Mouse (Mus musculus): ENCODE data around the gene E130309D02Rik. TPM values are rescaled to one million over a fixed set of nuclear protein-coding genes. Genes with fewer than 3 reads are reported as not detected.

E130309D02Rik gene
- polyA plus RNA-seq, 1 experiment from 2014 or later, result 35.1 TPM

DNA sequence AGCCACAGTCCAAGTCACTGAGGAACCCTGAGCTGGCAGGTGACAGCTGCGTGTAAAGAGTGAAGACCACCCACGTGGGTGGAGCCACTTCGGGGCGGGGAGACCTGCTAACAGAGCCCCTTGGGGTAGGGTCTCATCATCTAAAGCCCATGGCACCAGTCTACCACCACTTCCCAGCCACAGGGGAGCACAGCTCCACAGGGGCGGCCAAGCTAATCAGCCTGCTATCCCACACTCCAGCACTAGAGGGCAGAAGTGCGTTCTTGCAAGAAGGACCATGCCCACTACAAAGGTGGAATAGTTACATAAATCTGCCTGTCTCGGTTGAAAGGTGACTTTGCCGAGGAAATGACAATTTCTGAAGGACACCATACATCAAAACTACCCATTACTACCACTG, 3.3 kb downstream of the E130309D02Rik start:
- CTCF ChIA-PET, result interaction anchor here (1.0 kb wide), 1 partner anchor 24 kb away, joined by 4 read pairs; no protein-coding TSS in a partner anchor
- DNase-seq (ENCODE audit: low read depth, low spot score), result no peak
- no peak for ATAC-seq
- no peak for TF ChIP-seq CTCF (IDR thresholded peaks at IDR 0.05)
- POLR2A ChIA-PET, result no interaction called here
- in situ Hi-C loops (cut with MboI; ENCODE audit: low pct_unique_long_range_greater_than_20kb), result no loop called here
- no peaks in the 10 kb centered on the region for H3K27me3 ChIP-seq

DNA sequence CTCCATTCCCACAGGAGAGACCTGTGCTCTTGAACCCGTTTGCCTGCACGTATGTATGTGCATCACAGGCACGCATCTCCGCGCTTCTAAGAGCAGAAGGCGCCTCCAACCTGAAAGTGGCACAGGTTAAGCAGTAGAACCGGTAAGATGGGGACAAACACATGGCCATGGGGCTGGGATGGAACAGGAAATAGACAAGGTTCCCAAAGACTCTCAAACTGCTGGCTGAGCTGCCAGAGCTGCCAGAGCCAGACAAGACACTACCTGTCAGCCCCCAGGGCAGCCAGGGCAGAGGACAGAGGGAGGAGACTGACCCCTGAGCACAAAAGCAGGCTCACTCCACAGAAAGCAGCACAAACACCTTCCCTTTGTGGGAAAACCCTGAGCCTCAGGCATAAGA, 5.2 kb downstream of the E130309D02Rik start:
- ChIA-PET POLR2A (interaction anchor here (1.5 kb wide), 1 partner anchor 36 kb away, joined by 3 read pairs; no protein-coding TSS in a partner anchor), CTCF (interaction anchor here (0.7 to 1.3 kb wide), 2 partner anchors 14 kb away, joined by 3 to 5 read pairs; no protein-coding TSS in a partner anchor)
- no peak for ATAC-seq

DNA sequence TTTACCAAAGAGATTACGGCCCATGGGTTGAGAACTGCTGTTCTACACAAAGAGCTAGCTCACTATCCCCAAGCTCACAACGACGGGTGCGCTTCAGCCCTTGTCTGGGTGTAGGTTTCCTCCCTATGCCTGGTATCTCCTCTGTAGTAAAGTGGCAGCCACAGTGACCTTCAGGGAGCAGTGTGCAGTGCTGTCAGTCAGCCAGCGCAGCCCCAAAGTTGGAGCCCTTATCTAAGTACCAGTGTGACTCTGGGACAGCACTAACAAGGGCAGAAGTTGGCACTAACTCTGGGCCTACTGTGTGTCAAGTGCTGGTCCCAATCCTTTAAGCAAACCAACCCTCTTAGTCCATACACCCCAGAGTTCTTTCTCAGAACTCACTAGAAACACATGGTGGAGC, 6.3 kb downstream of the E130309D02Rik start:
- TF ChIP-seq CTCF (IDR thresholded peaks at IDR 0.05), result no peak
- no peak for ATAC-seq
- DNase-seq (ENCODE audit: low read depth, low spot score), result no peak
- no peaks in the 10 kb centered on the region for H3K27me3 ChIP-seq
- in situ Hi-C loops (cut with MboI; ENCODE audit: low pct_unique_long_range_greater_than_20kb), result no loop called here
- POLR2A ChIA-PET, result interaction anchor here (1.5 kb wide), 1 partner anchor 35 kb away, joined by 3 read pairs; no protein-coding TSS in a partner anchor
- CTCF ChIA-PET, result interaction anchor here (1.3 kb wide), 1 partner anchor 13 kb away, joined by 5 read pairs; no protein-coding TSS in a partner anchor

More for the DNA sequence above, 5.2 kb downstream of the E130309D02Rik start:
- TF ChIP-seq CTCF (IDR thresholded peaks at IDR 0.05), result no peak
- in situ Hi-C loops (cut with MboI; ENCODE audit: low pct_unique_long_range_greater_than_20kb), result no loop called here
- H3K27me3 ChIP-seq, result no peaks in the 10 kb centered on the region
- DNase-seq (ENCODE audit: low read depth, low spot score), result no peak

DNA sequence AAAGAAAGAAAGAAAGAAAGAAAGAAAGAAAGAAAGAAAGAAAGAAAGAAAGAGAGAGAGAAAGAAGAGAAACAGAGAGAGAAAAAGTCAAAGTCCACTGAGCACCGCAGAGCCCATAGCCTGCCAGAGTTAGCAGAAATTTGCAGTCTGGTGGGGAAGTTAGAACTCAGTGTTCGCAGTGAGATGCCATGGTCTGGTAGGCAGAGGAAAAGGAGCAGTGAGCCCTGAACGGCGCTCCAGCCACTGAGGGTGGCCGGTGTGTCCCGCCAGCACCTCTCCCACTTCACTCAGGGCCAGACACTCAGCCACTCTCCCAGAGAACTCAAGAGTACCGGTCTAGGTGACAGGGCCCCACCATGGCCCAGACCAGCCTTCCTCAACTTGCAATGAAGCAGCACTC, 10.9 kb downstream of the E130309D02Rik start:
- POLR2A ChIA-PET, result no interaction called here
- DNase-seq (ENCODE audit: low read depth, low spot score) (no peak), ATAC-seq (no peak)
- in situ Hi-C loops (cut with MboI; ENCODE audit: low pct_unique_long_range_greater_than_20kb), result no loop called here
- TF ChIP-seq CTCF (IDR thresholded peaks at IDR 0.05), result no peak
- no peaks in the 10 kb centered on the region for H3K27me3 ChIP-seq
- CTCF ChIA-PET, result no interaction called here

DNA sequence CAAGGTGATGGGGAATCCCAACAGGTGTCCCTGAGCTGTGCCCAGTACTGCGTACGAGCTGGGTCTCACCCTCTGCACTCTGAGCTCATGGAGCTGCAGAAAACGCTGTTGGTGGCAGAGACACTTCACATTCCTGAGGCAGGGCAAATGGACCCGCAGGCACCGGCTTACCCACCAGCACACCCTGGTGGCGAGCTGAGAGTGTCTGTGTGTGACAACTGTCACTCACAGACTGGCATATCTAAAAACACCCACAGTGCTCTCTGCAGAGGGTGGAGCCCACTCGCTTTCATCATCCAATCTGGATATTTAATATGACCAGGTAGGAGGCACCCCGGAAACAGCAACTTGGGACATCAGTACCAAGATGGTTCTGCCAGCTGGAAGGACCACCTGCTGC, 13.9 kb downstream of the E130309D02Rik start:
- no peak for TF ChIP-seq CTCF (IDR thresholded peaks at IDR 0.05)
- CTCF ChIA-PET, result interaction anchor here (1.2 kb wide), 1 partner anchor 216 kb away, joined by 4 read pairs; no protein-coding TSS in a partner anchor
- no peak for ATAC-seq

DNA sequence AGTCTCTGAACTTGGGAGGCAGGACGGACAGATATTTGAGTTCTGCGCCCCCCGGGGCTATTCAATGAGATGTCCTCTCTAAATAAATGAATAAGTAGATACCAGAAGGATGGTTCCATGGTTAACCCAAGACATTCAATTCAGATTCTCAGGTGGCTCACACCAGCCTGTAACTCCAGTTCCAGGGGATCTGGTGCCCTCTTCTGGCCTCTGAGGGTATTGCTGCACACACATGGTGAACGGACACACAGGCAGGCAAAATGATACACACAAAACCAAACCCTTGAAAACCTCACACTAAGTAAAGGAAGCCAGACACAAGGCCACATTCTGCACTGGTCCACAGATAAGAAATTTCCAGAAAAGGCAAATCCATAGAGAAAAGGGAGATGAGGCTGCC, 15.5 kb downstream of the E130309D02Rik start:
- ATAC-seq (no peak), DNase-seq (ENCODE audit: low read depth, low spot score) (no peak)
- CTCF ChIA-PET, result no interaction called here
- no peaks in the 10 kb centered on the region for H3K27me3 ChIP-seq
- POLR2A ChIA-PET, result no interaction called here
- in situ Hi-C loops (cut with MboI; ENCODE audit: low pct_unique_long_range_greater_than_20kb), result loop anchor here (5.0 kb wide), 1 partner anchor 62 kb away; the partner anchor contains the start of gene Zfp12
- no peak for TF ChIP-seq CTCF (IDR thresholded peaks at IDR 0.05)

More for the DNA sequence above, 13.9 kb downstream of the E130309D02Rik start:
- no peak for DNase-seq (ENCODE audit: low read depth, low spot score)
- POLR2A ChIA-PET, result no interaction called here
- in situ Hi-C loops (cut with MboI; ENCODE audit: low pct_unique_long_range_greater_than_20kb), result no loop called here
- H3K27me3 ChIP-seq, result no peaks in the 10 kb centered on the region

DNA sequence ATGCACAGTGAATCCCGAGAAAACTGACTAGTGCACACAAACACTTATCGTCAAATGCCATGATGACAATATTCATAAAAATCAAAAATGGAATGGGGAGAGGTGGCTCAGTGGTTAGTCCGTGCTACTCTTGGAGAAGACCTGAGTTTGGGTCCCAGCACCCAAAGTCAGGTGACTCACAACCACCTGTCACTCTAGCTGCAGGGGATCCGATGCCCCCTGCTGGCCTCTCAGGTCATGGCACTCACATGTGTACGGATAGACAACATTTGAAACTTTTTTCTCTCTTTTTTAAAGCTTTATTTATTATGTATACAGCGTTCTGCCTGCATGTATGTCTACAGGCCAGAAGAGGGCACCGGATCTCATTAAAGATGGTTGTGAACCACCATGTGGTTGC, 16.8 kb downstream of the E130309D02Rik start:
- in situ Hi-C loops (cut with MboI; ENCODE audit: low pct_unique_long_range_greater_than_20kb), result loop anchor here (5.0 kb wide), 1 partner anchor 61 kb away; the partner anchor contains the start of gene Zfp12
- no peak for DNase-seq (ENCODE audit: low read depth, low spot score)
- H3K27me3 ChIP-seq, result no peaks in the 10 kb centered on the region
- CTCF ChIA-PET, result no interaction called here
- POLR2A ChIA-PET, result interaction anchor here (1.5 kb wide), 1 partner anchor 26 kb away, joined by 3 read pairs; no protein-coding TSS in a partner anchor
- no peak for TF ChIP-seq CTCF (IDR thresholded peaks at IDR 0.05)
- ATAC-seq, result no peak

DNA sequence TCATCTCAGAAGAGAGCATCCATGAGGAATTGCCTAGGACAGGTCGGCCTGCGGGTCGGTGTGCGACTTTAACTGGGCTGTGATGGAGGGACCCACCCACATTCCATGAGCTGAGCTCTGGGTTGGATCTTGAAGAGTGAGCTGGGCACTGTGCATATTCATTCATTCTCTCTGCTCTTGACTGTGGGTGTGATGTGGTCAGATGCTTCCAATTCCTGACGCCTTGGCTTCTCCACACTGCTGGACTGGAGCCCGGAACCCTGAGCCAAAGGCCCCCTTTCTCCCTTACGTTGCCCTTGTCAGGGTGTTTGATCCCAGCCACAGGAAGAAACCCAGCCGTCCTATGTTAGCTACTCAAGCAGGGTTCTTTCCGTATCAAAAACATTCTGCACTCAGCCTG, 17.2 kb downstream of the E130309D02Rik start:
- no peak for TF ChIP-seq CTCF (IDR thresholded peaks at IDR 0.05)
- H3K27me3 ChIP-seq, result no peaks in the 10 kb centered on the region
- DNase-seq (ENCODE audit: low read depth, low spot score) (no peak), ATAC-seq (no peak)
- ChIA-PET POLR2A (interaction anchor here (1.5 kb wide), 1 partner anchor 26 kb away, joined by 3 read pairs; no protein-coding TSS in a partner anchor), CTCF (no interaction called here)
- in situ Hi-C loops (cut with MboI; ENCODE audit: low pct_unique_long_range_greater_than_20kb), result loop anchor here (5.0 kb wide), 1 partner anchor 61 kb away; the partner anchor contains the start of gene Zfp12

DNA sequence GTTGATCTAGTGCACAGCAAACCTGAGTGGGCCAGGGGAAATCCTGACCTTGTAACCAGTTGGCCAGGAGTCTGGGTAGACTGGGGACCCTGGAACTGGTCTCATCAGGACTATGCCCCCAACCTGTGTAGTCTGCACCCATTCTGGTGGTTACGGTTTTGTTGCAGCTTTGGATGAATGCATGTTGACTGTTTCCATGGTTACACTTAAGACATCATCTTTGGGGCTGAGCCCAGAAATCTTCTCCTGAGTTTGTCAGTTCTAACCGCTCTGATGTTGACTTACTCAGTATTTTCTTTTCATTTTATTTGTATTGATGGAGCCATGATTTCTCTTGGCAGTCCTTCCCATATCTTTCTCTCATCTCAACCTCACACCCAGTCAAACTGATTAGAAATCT, 19.8 kb downstream of the E130309D02Rik start:
- H3K27me3 ChIP-seq, result no peaks in the 10 kb centered on the region
- POLR2A ChIA-PET, result interaction anchor here (0.8 to 0.9 kb wide), 2 partner anchors 31 to 472 kb away, joined by 3 read pairs; no protein-coding TSS in a partner anchor
- no peak for ATAC-seq

DNA sequence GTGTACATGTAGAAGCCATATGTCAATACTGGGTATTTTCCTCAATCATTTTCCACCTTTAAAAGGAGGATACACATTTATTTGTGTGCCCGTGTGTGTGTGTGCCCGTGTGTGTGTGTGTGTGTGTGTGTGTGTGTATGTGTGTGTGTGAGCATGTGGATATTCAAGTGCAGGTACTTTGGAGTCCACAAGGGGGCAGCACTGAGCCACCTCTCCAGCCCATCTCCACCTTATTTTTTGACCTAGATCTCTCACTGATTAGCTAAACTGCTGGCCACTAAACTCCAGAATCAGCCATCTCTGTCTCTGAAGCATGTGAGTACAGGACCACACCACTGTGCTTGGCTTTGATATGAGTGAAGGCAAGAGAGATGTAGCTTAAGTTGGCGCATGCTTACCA, 20.3 kb downstream of the E130309D02Rik start:
- H3K27me3 ChIP-seq, result no peaks in the 10 kb centered on the region
- no peak for DNase-seq (ENCODE audit: low read depth, low spot score)
- no peak for ATAC-seq
- TF ChIP-seq CTCF (IDR thresholded peaks at IDR 0.05), result no peak
- CTCF ChIA-PET, result interaction anchor here (1.0 to 6.3 kb wide), 3 partner anchors 11 to 14 kb away, joined by 3 to 28 read pairs (median 5); no protein-coding TSS in a partner anchor
- in situ Hi-C loops (cut with MboI; ENCODE audit: low pct_unique_long_range_greater_than_20kb), result loop anchor here (5.0 kb wide), 1 partner anchor 58 kb away; the partner anchor contains the start of gene Zfp12
- POLR2A ChIA-PET, result interaction anchor here (0.8 to 1.6 kb wide), 3 partner anchors 20 to 472 kb away, joined by 3 to 5 read pairs (median 3); partner anchors contain the start of gene E130309D02Rik

More for the DNA sequence above, 19.8 kb downstream of the E130309D02Rik start:
- no peak for TF ChIP-seq CTCF (IDR thresholded peaks at IDR 0.05)
- CTCF ChIA-PET, result interaction anchor here (1.0 to 6.3 kb wide), 3 partner anchors 11 to 14 kb away, joined by 3 to 28 read pairs (median 5); no protein-coding TSS in a partner anchor
- in situ Hi-C loops (cut with MboI; ENCODE audit: low pct_unique_long_range_greater_than_20kb), result loop anchor here (5.0 kb wide), 1 partner anchor 58 kb away; the partner anchor contains the start of gene Zfp12
- DNase-seq (ENCODE audit: low read depth, low spot score), result no peak

DNA sequence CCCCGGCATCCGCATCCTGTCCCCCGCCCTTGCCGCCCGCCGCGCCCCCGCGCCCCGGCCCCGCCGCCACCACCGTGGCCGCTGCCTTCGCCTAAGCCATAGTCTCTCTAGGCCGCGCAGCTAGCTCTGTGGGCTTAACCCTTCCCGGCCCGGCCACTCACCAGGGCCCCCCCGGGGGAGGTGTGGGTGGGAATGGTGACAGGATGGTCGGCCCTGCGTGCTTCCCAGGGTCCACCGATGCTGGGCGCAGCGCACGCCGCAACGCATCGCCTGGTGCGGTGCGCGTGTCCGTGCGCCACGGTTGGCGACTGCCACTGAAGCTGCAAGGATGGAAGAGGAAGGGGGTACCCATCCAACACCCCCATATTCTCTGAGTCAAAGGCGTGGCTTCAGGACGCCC, 21.8 kb downstream of the E130309D02Rik start, which contains the start of gene Zfp853:
Gene Zfp853 (minus strand): TSS at position 220 of the 400 bp plus-strand sequence.
- TF ChIP-seq CTCF (IDR thresholded peaks at IDR 0.05), result no peak
- DNase-seq (ENCODE audit: low read depth, low spot score) (no peak), ATAC-seq (no peak)
- in situ Hi-C loops (cut with MboI; ENCODE audit: low pct_unique_long_range_greater_than_20kb), result no loop called here
- ChIA-PET POLR2A (interaction anchor here (1.6 kb wide), 1 partner anchor 22 kb away, joined by 5 read pairs; the partner anchor contains the start of gene E130309D02Rik), CTCF (interaction anchor here (1.2 to 6.3 kb wide), 2 partner anchors 12 to 13 kb away, joined by 3 to 28 read pairs; no protein-coding TSS in a partner anchor)
- H3K27me3 ChIP-seq, result no peaks in the 10 kb centered on the region

Measured in Patski (cell line).